Mouse (Mus musculus): ENCODE results near the gene Ccnc. TPM values are rescaled to one million over a fixed set of nuclear protein-coding genes. Genes with fewer than 3 reads are reported as not detected.

Ccnc gene
- polyA plus RNA-seq, 1 experiment from 2014 or later: 39.4 TPM

DNA sequence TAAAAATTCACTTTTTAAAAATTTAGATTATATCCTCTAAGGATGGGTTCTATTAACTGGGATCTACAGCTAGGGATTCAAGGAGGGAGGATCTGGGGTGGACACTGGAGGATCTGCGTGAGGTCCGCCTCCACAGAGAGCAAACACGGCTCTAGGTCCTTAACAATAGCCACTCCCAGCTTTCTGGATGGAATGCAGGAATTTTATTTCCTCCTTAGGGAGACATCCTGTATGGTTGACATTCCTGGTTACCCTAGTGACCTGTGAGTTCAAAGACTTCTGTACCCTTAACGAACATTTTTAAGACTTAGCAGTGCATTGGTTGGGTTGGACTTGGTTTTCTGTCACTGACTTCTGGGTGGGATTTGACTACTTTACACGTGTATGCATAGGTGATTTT lies 18.2 kb downstream of the Ccnc start:
- no peaks in the 10 kb centered on the region for H3K27me3 ChIP-seq
- H3K27ac ChIP-seq: no peak overlapping the region
- no peak overlapping the region for H3K9ac ChIP-seq
- no peak overlapping the region for H3K4me3 ChIP-seq
- no peaks in the 10 kb centered on the region for H3K4me1 ChIP-seq
- no peaks in the 10 kb centered on the region for H3K9me3 ChIP-seq
- 50% methylated on average over 5 of the region's 5 CpGs for WGBS
- ATAC-seq (ENCODE audit: insufficient number of reproducible peaks, low FRiP score, low TSS enrichment, low read depth): no peak
- no peak overlapping the region for H3K4me2 ChIP-seq
- peaks cover 19% of the 10 kb centered on the region; the same call in 1 of the 2 replicates for H3K36me3 ChIP-seq

DNA sequence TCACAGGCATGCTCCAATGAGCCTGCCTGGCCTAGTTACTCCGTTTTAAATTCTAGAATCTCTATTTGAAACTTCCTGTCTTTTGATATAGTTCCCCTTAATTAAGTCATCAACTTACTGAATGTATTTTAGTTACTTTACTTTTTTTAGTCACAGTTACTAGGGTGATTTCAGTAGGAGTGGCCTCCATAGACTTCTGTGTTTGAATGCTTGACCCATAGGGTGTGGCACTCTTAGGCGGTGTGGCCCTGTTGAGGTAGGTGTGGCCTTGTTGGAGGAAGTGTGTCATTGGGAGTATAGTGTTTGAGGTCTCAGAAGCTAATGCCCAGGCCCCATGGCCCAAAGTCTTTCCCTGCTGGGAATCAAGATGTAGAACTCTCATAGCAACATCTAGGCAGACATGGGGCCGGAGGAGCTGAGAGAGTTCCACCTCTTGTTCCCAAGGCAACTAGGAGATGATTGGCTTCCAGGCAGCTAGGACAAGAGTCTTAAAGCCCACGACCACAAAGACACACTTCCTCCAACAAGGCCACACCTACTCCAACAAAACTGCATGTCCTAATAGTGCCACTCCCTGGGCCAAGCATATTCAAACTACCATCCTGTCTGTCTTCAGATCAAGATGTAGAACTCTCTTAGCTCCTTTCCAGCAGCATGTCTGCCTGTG lies 27.8 kb downstream of the Ccnc start:
- Histone ChIP-seq H3K36me3 (peaks cover 7% of the 10 kb centered on the region), H3K9ac (no peak overlapping the region), H3K4me3 (no peak overlapping the region), H3K4me2 (no peak overlapping the region), H3K9me3 (no peaks in the 10 kb centered on the region), H3K4me1 (no peaks in the 10 kb centered on the region), H3K27me3 (no peaks in the 10 kb centered on the region), H3K27ac (no peak overlapping the region)
- ATAC-seq (ENCODE audit: insufficient number of reproducible peaks, low FRiP score, low TSS enrichment, low read depth): no peak
- 61% methylated on average over 4 of the region's 4 CpGs for WGBS

DNA sequence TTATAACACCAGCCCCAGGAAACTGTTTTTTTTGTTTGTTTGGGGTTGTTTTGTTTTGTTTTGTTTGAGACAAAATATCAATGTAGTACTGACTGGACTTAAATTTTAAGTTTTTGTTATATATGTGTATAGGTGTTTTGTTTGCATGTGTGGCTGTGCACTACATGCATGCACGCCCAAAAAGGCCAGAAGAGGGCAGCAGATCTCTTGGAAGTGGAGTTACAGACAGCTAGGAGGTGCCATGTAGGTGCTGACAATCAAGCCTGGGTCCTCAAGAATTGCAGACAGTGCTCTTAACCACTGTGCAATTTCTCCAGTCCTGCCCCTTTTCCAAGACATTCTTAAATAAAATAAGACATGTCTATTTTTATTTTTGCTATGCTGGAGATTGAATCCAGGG lies 31.4 kb downstream of the Ccnc start:
- peaks cover 7% of the 10 kb centered on the region for H3K36me3 ChIP-seq
- H3K4me1 ChIP-seq: no peaks in the 10 kb centered on the region; the same call in 1 of the 2 replicates
- H3K9ac ChIP-seq: no peak overlapping the region
- no peak overlapping the region for H3K4me2 ChIP-seq
- no peak overlapping the region for H3K27ac ChIP-seq
- 66% methylated on average over 1 of the region's 1 CpGs for WGBS
- no peaks in the 10 kb centered on the region for H3K9me3 ChIP-seq
- no peak for ATAC-seq (ENCODE audit: insufficient number of reproducible peaks, low FRiP score, low TSS enrichment, low read depth)
- H3K4me3 ChIP-seq: no peak overlapping the region
- H3K27me3 ChIP-seq: no peaks in the 10 kb centered on the region

DNA sequence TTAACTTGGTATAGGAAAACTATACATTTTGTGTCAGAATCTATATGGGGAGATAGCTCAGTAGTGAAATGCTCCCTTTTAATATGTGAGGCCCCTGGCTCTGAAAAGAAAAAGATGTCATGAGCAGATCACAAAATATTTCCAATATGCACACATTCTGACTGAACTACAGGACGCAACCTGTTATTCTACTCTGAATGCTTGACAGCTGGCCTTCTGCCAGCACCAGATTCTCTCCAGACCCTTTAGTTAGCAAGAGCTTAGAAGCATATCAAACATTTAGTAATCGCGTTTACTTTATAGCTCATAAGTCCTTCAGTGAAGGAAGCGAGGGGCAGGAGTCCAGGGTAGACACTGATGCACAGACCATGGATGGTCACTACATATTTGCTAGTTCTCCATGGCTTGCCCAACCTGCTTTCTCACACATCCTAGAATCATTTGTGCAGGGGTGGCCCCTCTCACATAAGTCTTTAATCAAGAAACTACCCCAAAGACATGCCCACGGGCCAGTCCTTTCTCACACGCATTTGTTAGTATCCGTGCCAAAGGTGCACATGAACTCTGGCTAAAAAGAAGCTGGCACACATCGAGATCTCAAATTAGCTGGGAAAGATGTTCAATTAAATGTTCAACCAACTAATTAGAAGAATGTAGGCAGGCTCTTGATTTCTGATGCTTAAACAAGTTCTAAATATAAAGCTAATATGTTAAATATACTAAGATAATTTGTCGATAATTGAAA lies 34.1 kb downstream of the Ccnc start:
- Histone ChIP-seq H3K9ac (no peak overlapping the region), H3K27me3 (no peaks in the 10 kb centered on the region), H3K4me1 (peaks cover 1% of the 10 kb centered on the region; the same call in 1 of the 2 replicates), H3K4me2 (no peak overlapping the region), H3K36me3 (peaks cover 7% of the 10 kb centered on the region), H3K4me3 (no peak overlapping the region), H3K9me3 (no peaks in the 10 kb centered on the region), H3K27ac (no peak overlapping the region)
- 56% methylated on average over 9 of the region's 9 CpGs for WGBS
- no peak for ATAC-seq (ENCODE audit: insufficient number of reproducible peaks, low FRiP score, low TSS enrichment, low read depth)

DNA sequence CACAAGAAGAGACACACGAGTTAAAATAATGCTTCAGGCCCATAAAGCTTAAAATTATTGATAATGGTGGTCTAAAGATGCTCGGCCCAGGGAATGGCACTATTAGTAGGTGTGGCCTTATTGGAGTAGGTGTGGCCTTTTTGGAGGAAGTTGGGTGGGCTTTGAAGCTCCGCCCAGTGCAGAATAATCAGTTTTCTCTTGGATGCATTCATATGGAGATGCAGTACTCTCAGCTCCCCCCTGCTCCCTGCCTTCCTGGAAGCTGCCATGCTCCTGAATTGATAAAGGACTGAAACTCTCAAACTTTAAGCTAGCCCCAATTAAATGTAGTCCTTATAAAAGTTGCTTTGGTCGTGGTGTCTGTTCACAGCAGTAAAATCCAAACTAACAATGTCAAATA lies 36.3 kb downstream of the Ccnc start:
- no peak overlapping the region for H3K4me3 ChIP-seq
- 72% methylated on average over 4 of the region's 4 CpGs for WGBS
- H3K9me3 ChIP-seq: no peaks in the 10 kb centered on the region
- H3K27ac ChIP-seq: no peak overlapping the region
- no peak overlapping the region for H3K9ac ChIP-seq
- no peaks in the 10 kb centered on the region for H3K27me3 ChIP-seq
- H3K4me1 ChIP-seq: peaks cover 5% of the 10 kb centered on the region; the same call in 1 of the 2 replicates
- H3K4me2 ChIP-seq: no peak overlapping the region
- ATAC-seq (ENCODE audit: insufficient number of reproducible peaks, low FRiP score, low TSS enrichment, low read depth): no peak
- H3K36me3 ChIP-seq: peaks cover 6% of the 10 kb centered on the region

DNA sequence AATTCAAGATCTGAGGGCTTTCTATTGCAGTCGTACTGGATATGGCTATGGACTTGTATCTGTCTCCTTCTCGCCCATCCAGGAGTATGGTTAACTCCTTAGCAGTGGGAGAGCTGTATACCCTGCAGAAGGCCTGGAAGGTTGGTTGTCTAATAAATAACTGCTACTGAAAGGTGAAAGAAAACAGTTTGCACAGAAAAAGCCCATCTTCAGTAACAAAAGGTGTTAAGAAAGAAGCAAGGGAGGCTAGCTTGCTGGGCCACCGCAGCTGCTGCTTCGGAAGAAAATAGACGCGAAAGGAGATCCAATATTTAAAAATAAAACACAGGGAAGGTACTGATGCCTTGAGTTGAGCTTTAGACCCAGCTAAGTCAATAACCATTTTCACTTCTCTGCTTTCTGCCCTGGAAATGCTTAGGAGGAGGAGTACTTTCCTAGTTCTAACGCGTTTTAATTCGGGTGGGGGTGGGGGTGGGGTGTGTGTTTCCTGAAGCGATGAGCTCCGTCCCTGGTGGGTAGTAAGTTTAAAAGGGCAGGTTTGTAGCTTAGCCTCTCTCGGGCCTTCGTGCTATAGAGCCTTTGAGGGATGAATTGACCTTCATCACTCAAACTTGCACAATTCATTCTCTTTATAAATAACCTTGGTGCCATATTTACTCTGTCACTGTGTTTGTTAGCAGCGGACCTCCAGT lies 38.8 kb downstream of the Ccnc start:
- H3K36me3 ChIP-seq: no peaks in the 10 kb centered on the region
- ATAC-seq (ENCODE audit: insufficient number of reproducible peaks, low FRiP score, low TSS enrichment, low read depth): no peak
- WGBS: 26% methylated on average over 14 of the region's 14 CpGs
- no peaks in the 10 kb centered on the region for H3K27me3 ChIP-seq
- H3K4me2 ChIP-seq: peak overlapping the region; percentile 72
- peak overlapping the region; percentile 52; the same call in 1 of the 2 replicates for H3K9ac ChIP-seq
- H3K4me1 ChIP-seq: peaks cover 5% of the 10 kb centered on the region; the same call in 1 of the 2 replicates
- no peak overlapping the region for H3K27ac ChIP-seq
- H3K9me3 ChIP-seq: no peaks in the 10 kb centered on the region
- peak overlapping the region; percentile 62 for H3K4me3 ChIP-seq

DNA sequence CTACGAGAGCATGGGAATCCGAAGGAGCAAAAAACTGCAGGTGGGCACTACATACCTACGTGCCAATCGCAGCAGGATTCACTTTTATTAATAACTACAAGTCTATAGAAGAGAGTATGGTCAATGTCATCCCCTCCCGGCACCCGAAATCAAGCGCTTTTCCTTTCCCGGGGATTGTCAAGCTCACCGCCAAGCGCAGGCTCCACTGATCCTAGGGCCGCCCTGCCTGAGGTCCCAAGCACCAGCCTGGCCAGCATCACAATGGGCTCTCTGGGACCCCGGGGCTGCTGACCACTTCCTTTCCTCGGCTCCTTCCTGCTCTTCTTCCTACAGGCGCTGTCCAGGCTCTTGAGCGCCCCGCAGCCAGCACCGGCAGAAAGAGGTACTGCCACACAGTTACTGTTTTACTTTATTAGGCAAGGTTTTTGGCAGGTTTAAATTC lies 39.4 kb downstream of the Ccnc start, which contains the start of the genes Usp45 and Tstd3:
TSS of gene Usp45 (plus strand) at position 294 of the 442 bp plus-strand sequence.
TSS of gene Tstd3 (minus strand) at position 350 of the 442 bp plus-strand sequence.
- peak within 1 kb of the TSS; percentile 52 for H3K9ac ChIP-seq
- 0 out of 2 replicates have a peak, but pooled peaks cover 5% of the 10 kb centered on the region for H3K4me1 ChIP-seq
- no peaks in the 10 kb centered on the region for H3K9me3 ChIP-seq
- ATAC-seq (ENCODE audit: insufficient number of reproducible peaks, low FRiP score, low TSS enrichment, low read depth): no peak
- no peaks in the 10 kb centered on the region for H3K36me3 ChIP-seq
- WGBS: 4% methylated on average over 17 of the region's 17 CpGs
- H3K27ac ChIP-seq: no peak within 1 kb of the TSS
- H3K27me3 ChIP-seq: no peaks in the 10 kb centered on the region
- H3K4me3 ChIP-seq: peak within 1 kb of the TSS; percentile 62
- peak within 1 kb of the TSS; percentile 72 for H3K4me2 ChIP-seq

DNA sequence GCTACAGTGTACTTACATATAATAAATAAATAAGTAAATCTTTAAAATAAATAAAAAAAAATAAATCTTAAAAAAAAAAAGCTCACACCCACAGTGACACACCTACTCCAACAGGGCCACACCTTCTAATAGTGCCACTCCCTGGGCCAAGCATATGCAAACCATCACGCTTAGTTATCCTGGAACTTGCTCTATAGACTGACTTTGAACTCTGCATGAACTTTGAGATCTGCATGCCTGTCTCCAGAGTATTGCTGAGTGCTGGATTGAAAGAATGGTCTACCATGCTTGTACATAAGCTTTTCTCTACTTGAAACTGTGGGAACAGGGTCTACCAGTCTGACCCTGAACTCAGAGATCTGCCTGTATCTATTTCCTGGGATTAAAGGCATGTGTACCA lies 43.6 kb downstream of the Ccnc start:
- Histone ChIP-seq H3K36me3 (no peaks in the 10 kb centered on the region), H3K27ac (no peak overlapping the region), H3K4me2 (no peak overlapping the region), H3K9ac (no peak overlapping the region), H3K4me3 (no peak overlapping the region), H3K4me1 (0 out of 2 replicates have a peak, but pooled peaks cover 5% of the 10 kb centered on the region), H3K9me3 (no peaks in the 10 kb centered on the region), H3K27me3 (no peaks in the 10 kb centered on the region)
- ATAC-seq (ENCODE audit: insufficient number of reproducible peaks, low FRiP score, low TSS enrichment, low read depth): no peak
- 76% methylated on average over 1 of the region's 1 CpGs for WGBS

DNA sequence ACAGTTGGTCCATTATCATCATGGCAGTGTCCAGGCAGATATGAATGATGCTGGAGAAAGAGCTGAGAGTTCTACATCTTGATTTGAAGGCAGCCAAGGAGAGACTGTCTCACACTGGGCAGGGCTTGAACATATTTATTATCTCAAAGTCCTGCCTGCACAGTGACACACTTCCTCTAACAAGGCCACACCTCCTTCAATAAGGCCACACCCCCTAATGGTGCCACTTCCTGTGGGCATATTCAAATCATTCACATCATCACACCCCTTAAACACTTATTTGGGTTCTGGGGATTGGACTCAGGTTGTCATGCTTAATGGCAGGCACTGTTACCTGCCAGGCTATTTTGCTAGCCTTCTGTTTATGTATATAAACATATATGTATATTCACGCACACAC lies 44.8 kb downstream of the Ccnc start:
- peaks cover 2% of the 10 kb centered on the region for H3K4me1 ChIP-seq
- H3K27me3 ChIP-seq: no peaks in the 10 kb centered on the region
- H3K9ac ChIP-seq: no peak overlapping the region
- 96% methylated on average over 1 of the region's 1 CpGs for WGBS
- no peak overlapping the region for H3K4me3 ChIP-seq
- no peaks in the 10 kb centered on the region for H3K9me3 ChIP-seq
- H3K27ac ChIP-seq: no peak overlapping the region
- no peaks in the 10 kb centered on the region for H3K36me3 ChIP-seq
- no peak for ATAC-seq (ENCODE audit: insufficient number of reproducible peaks, low FRiP score, low TSS enrichment, low read depth)
- H3K4me2 ChIP-seq: no peak overlapping the region

DNA sequence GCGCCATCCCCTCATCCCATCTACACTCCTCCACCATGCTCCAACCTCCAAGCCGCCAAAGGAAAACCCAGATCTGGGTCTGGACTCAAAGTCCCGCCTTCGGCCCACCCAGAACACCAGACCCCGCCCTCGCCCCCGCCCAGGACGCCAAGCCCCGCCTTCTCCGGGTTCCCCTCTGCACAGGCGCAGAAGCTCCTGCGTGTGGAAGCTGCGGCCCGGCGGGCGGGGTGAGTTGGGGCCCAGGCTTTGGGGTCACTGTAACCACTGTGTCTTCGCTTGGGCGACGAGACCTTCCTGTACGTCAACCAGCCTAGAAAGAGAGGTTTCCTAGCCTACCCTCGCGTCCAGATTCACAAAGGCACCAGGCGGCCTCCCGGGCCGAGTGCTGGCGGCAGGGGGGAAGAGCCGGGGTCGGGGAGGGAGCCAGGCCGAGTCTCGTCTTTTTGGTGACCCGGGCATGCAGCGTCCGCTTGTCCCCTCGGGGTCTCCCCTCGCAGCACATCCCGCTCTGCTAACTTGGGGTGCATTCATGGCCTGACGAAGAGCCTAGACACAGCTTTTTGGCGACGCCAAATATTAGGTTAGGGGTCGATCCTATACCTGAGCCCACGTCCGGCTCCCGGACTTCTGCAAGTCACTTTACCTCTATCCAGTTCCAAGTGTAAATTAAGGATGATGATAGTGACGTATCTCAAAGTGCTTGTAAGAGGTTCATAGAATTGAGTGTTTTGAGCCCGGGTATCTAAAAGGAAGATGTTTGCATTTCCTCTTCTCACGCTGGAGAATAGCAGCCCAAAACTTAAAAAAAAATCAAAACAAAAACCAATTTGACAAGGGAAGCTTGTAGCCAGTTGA lies 48.8 kb downstream of the Ccnc start:
- H3K4me1 ChIP-seq: peaks cover 3% of the 10 kb centered on the region
- peaks cover 5% of the 10 kb centered on the region for H3K36me3 ChIP-seq
- no peaks in the 10 kb centered on the region for H3K27me3 ChIP-seq
- peak overlapping the region; percentile 61 for H3K4me2 ChIP-seq
- WGBS: under 1% methylated on average over 46 of the region's 46 CpGs
- H3K4me3 ChIP-seq: peak overlapping the region; percentile 81
- no peaks in the 10 kb centered on the region for H3K9me3 ChIP-seq
- peak overlapping the region; percentile 87 for H3K9ac ChIP-seq
- peak overlapping the region; percentile 48; the same call in 1 of the 2 replicates for H3K27ac ChIP-seq
- peak; percentile 96 for ATAC-seq (ENCODE audit: insufficient number of reproducible peaks, low FRiP score, low TSS enrichment, low read depth)

DNA sequence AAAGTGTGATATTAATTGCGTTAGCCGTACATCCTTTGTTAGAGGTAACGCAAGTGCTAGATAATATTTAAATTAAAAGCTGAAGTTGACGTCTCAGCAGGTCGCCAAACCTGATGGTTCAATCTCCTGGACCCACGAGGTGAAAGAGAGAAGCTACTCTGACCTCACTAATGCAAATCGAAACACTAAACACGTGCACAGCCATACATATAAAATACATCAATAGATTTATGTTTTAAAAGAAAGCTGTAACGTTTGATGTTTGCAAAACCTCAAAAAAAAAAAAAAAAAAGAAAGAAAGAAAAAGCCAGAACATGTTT lies 49.4 kb downstream of the Ccnc start:
- peak overlapping the region; percentile 61 for H3K4me2 ChIP-seq
- H3K36me3 ChIP-seq: peaks cover 11% of the 10 kb centered on the region
- no peak for ATAC-seq (ENCODE audit: insufficient number of reproducible peaks, low FRiP score, low TSS enrichment, low read depth)
- 6% methylated on average over 9 of the region's 9 CpGs for WGBS
- H3K9ac ChIP-seq: peak overlapping the region; percentile 87; the same call in 1 of the 2 replicates
- H3K27me3 ChIP-seq: no peaks in the 10 kb centered on the region
- peak overlapping the region; percentile 81 for H3K4me3 ChIP-seq
- no peak overlapping the region for H3K27ac ChIP-seq
- H3K4me1 ChIP-seq: peaks cover 3% of the 10 kb centered on the region
- H3K9me3 ChIP-seq: no peaks in the 10 kb centered on the region

Measured in limb, embryonic 15.5 days (tissue).